Mouse (Mus musculus) embryo, embryonic 9.5 days (tissue): ENCODE measurements at regions not wholly inside any gene's neighbourhood (a gene's known extent, or its start where the extent isn't known, plus 50 kb on each side); places are given as distances from the start of the nearest gene placed in this dataset.
A peak's percentile ranks its signal among the peaks of the same experiment; 100 is the strongest.

Source experiments
- DNase-seq: peaks from one replicate; pipeline ENCODE4 v3.0.0-alpha.2; 2017; ENCODE audit errors: extremely low spot score

DNA sequence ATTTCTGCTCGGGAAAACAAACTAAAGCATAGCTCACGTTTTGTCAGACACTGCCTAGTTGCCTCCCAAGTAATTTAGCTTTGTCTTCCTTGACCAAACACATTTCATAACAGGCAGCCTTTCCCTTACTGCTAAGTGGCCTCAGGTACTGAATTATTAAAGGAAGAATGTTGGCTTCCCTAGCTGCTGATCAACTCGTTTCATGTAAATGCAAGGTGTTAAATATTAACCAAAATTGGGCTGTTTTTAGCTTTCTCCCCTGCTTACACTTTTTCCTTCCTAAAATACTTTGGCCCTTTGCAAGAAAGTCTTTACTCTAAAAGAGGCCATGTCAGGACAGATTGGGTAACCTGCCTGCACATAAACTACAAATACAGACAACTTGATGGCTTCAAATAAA is 265.4 kb downstream of the Pmp22 start:
- DNase-seq: no peak

DNA sequence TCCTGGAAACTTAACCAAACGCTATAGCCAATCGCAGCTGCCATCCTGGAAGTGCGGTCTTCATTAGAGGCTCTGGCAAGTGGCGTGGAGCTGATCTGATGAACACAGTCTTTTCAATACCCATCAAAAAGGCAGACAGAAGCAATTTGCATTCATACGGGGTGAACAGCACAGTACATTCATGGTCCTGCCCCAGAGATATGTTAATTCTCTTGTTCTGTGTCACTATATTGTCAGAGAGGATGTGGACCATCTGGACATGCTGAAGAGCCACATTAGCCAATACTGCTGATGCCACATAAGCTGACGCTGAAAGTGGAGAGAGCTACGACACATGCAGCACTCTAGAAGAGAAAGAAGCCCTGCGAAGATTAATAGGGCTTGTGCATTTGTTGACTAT is 267.6 kb downstream of the Pmp22 start:
- no peak for DNase-seq

DNA sequence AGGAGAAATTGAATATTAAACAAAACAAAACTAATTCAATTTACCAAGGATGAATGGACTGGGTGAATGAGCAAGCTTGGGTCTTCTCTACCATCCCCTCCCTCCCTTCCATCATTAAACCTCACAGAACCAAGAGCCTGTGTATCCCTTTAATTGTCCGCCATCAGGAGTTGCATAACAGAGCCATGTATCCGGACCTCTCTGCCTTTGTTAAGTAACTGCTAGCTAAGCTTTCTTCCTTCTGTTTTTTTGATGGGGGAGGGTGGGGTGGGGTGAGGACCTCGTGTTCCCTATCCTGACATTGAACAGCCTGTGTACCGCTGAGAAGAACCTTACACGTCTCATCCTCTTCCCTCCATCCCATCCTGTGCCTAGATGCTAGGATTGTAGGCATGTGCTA is 274.0 kb downstream of the Pmp22 start:
- no peak for DNase-seq

DNA sequence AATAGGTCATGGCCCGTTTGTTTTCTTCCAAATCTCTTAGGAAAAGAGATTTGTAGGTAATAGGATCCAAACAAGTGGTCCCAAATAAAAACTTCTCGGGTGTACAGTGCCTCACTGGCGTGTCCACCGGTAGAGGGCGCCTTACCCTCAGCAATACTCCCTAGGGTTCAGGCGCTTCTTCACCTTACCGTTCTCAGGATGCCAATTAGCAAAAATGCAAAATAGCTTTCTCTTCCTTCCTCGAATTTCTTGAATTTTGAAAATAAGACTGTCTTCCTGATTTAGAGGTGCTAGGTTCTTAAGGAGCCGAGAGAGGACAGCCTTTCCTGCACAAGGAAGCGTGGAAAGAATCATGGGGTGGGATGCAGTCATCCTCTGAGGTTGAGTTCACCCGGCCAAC is 275.9 kb downstream of the Pmp22 start:
- DNase-seq: peak; percentile 79

DNA sequence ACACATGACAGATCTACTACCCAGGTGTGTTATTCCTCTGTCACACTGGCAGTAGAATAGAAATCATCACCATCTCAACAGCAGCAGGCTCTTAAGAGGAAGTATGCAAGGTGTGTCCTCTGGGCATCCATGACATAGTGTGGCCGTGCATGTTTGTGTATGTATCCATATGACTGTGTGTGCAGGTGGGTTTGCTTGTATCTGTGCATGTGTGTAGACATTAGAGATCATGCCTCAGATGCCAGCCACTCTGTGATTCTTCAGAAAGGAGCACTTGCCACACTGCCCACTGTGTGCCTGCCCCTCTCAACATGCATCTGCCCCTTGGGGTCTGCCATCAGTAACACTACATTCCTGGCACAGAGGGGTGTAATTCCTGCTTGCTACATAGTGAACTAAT is 280.6 kb downstream of the Pmp22 start:
- no peak for DNase-seq

DNA sequence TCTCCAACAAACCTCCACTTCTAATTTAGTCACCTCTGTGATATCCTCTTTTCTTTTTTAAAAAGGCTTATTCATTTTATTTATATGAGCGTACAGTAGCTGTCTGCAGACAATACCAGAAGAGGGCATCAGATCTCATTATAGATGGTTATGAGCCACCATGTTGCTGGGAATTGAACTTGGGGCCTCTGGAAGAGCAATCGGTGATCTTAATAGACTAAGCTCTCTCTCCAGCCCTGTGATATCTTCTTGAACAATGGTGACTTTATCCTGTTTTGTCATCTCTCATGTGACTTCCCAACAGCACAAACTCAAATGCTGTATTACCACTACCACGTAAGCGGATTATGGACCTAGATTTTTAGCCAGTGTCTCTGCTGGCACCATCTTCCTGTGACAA is 282.1 kb downstream of the Pmp22 start:
- no peak for DNase-seq

DNA sequence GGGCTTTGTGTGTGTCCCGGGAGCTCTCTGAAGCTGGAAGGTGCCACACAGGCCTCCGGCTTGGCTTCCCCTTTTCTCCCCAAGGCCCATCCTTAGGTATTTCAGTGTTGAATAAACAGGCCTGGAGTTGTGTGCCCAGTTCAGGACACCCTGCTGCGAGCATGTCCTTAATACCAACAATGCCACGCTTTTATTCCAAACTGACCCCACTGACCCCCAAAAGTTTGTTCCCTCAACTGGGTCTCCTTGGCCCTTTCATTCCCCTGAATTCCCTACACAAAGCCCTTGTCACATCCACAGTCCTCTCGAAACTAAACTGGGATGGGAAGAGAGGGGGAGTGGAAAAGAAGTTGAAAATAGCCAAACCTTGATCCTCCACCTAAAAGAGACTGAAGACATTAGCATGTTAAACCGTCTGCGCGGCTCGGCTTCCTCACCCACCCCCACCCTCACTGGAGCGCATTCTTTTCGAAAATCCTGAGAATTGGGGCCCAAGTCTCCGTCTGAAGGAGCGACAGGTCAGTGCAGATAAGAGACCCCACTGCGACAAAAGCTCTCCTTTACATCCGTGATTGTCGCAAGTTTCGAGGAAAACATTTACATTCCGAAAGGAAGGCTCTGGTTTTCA is 283.7 kb downstream of the Pmp22 start:
- peak; percentile 85 for DNase-seq

DNA sequence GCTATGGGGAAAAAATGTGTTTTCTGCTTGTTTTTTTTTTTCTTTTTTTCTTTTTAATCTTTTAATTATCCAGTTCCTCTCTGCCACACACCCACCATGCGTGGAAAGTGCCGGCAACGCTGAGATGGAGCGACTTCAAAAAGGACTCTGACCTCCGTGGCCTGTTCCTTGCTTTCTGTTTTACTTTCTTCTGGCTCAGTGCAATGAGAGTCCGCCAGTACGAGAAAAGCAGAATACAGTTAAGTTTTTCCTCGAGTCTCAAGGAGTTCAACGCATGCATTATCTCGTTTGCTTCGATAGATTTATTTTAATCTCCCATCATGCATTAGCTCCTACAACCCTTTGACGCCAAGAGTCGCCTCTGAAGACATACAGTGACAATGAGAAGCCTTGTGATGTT is 284.3 kb downstream of the Pmp22 start:
- DNase-seq: no peak

DNA sequence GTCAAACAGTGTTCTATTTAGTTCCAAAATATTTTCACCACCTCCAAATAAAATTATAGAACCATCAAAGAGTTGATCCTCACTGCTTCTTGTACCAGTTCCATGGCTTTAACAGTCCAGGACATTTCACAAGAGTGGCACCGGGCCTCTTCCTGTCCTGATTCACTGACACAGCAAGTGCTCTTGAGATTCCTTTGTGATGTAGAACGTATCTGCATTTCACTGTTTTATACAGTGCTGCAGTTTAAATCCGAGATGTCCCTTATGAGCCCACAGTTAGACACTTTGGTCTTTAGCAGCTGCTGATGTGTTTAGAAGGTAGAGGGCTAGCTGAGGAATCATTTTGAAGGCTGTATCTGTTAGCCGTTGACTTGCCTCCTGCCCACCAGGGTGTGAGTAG is 284.8 kb downstream of the Pmp22 start:
- DNase-seq: no peak

DNA sequence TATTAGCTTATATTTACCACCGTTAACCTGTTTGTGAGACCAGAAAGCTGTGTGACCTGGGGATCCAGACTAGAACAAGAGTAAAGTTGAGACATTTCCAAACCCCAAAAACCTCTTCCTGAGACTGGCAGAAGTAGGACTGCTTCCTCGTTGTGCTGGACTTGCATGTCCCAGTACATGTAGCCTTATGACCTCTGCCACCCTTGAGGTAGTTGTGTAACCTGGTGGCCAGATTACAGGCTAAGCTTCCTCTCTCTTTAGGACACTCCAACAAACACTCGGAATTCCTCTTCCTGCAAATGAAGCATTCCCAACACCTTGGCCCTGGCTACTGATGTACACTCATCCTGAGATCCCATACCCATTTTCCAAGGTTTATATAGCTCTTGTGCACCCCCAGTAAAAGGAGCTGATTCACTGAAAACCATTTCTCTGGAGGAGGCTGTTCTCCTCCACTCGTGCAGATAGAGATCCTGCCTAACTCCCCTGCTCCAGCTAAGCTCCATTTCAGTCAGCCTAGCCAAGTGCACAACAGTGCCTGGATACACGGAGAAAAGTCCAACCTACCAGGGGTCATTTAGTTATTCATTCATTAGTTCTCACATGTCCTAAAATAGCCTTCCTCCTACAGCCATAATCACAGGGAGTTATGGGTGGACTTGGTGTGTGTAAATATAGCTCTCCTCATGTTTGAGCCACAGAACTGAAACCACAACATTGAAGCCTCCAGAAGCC is 289.4 kb downstream of the Pmp22 start:
- no peak for DNase-seq

DNA sequence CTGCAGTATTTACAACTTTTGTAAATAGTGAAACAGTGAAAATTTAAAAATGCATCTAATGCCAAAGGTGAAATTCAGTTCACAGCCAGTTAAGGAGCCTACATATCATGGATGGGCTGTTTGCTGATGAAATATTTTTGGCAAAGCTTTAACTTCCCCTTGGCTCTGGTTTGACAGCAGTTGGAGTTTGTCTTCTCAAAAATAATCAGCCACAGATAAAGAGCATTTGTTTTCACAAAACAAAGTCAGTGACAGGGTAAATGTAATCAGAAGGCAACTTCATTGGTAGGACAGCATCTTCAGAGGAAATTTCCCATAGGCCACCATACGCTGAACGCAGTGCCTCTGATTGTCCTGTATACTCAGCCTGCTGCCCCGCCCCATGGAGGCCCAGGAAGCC is 291.6 kb downstream of the Pmp22 start:
- DNase-seq: no peak

DNA sequence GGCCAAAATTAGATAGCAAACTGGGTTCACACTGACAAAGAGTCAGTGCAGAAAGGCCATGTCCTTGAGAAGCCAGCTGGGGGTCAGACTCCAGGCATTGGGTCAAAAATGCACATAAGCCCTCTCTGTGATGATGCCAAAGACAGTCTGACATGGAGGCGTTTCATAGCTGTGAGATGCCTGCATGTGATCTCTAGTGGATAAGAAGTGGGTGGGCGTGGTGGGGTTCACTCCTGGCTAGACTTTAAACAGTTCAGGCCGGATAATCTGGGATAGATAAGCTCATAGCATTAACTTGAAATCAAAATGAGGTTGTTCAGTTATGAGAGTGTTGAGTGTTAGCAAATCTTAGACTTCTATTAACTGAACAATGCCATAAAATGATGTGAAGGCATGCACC is 293.3 kb downstream of the Pmp22 start:
- no peak for DNase-seq

DNA sequence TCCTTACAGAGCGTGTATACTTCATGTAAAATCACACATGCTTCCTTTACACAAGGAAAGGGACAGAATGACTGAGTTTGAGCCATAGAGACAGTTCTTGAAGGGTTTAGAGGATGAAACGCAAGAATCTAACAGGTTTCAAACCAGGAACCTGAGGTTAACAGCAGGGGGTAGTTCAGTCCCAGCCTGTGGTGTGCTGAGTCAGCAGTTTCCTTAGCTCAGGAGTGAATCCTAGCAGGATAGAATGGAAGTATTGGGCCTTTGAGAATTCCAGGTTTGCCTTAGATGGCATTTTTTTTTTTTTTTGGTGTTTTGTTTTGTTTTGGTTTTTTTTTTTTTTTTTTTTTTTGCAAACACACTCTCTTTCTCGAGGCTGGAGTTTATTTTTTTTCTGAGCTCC is 295.5 kb downstream of the Pmp22 start:
- no peak for DNase-seq

DNA sequence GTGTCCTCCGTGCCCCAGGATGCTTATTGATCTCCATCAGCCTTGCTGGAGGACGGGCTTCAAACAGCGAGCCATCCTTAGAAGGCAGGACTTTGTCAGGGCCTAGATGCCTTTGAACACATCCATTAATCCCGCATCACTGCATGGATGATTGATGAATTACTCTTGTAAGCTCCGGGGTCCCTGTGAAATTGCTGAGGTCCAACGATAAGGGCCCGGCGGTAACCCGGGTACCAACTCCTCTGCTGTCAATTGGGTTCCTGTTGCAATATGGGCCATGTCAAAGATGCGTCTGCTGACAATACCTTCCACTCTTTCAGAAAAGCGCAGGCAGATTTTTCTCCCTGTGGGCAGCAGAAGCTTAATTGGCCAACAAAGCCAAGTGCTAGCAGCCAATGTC is 297.0 kb downstream of the Pmp22 start:
- DNase-seq: no peak

DNA sequence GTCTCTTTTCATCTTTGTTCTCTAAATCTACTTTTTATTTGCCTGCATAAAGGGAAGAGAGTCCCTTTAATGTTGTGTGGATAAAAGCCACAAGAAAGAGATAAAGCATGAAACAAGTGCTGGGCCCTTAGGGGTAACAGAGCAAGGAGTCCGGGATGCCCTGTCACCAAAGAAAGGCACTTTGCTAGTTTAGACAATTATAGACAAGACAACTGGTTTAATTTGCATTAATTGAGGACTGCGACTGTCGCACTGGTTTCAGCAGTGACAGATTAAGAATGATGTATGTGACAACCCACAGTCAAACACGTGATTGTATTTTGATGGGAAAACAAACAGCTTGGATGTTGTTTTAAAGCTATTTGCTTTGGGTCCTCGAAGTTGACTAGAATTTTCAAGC is 325.0 kb downstream of the Pmp22 start:
- DNase-seq: no peak

DNA sequence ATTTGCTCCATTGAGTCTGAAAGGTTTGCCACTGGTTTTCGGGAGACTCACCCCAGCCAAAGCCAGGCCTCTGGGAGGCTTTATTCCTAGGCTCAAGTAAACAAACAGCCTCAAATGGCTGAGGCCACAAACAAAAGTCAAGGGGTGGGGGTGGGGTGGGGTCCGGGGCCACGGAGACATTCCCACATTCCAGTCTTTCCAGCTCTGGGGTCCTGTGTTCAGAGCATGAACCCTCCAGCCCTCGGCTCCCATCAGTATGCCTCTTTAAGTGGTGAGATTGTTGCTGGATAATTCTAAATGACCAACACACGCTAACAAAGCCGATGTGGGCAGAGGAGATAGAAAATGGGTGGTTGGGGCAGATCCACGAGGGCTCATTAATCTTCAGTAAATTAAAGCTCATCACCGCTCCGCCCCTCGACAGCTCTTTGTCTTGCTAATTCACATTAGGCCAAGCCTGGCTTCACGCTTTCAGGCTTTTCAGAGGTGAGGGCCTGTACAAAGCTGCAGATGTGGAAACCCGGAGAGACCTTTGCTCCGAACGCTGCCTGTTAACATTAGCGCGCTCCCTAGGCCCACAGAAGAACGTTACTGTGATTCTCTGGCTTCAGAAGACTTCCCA is 326.2 kb downstream of the Pmp22 start:
- peak; percentile 75 for DNase-seq

DNA sequence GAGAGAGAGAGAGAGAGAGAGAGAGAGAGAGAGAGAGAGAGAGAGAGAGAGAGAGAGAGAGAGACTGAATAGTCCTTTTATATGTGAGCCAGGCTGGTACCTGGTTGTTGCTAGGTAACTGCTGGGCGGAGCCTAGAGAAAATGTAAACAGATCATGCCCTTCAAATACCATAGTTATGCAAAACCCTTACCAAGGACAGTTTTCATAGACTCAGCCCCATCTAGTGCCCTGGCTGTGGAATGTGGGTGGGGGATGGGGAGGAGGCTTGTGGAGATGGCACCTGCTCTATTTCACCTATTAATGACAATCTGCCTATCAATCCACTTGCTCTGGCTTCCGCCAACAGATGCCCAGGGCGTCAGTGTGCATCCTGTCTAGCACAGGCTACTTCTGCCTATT is 327.6 kb downstream of the Pmp22 start:
- DNase-seq: no peak

DNA sequence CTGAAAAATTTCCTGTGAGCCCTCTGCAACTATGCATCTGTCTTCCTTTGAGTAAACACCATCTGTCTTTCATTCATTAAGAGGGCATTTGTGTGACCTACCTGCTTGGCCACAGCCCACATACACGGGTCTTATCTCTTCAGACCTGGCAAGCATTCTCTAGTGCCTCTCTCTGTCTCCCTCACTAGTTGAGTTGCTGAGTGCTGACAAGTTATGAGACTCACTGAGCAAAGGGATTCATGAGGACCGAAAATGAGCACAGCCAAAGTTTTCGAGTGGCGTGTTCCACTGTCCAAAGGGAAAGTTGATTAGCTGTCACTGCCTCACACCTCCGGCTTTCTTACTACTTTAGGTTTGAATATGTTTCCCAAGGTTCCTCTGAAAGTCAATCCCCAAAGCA is 328.5 kb downstream of the Pmp22 start:
- no peak for DNase-seq

DNA sequence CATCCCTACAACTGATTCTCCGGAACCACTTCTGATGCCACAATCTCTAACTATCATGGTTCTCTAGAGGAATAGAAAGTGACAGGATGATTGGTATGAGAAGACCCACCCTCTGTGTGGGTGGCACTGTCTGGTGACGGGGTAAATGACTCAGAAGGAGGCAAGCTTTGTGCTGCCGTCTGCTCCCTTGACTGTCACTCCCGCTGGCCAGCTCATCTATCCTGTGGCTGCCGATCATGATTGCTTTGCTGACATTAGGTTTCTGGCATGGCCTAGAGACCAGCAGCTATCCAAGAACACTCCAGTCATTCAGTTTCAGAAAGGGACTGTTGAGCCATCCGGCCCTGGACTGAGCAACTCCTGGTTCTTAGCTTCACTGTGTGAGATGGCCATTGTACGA is 331.4 kb downstream of the Pmp22 start:
- DNase-seq: no peak

DNA sequence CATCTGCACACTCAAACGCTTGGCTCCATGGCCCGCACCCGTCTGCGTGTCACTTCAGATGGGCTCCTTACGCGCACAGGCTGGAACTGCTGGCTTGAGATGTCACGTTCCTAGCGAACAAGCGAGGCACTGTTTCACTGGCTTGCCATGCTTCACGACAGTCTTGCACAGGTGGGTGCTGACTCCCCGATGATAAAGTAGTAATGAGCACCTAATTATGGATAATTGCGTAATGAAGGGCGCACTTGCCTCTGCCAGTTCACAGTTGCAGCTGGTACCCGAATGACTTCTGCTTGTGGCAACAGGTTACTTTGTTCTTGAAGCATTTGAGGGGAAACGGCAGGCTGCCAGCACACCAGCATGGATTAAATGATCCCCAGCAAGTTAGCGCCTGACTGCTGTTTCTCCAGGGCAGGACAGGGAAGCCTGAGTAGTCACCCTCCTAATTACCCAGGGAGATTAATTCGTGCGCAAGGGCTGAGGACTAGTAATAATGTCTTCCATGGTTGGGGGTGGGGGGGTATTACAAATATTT is 335.1 kb downstream of the Pmp22 start:
- no peak for DNase-seq

DNA sequence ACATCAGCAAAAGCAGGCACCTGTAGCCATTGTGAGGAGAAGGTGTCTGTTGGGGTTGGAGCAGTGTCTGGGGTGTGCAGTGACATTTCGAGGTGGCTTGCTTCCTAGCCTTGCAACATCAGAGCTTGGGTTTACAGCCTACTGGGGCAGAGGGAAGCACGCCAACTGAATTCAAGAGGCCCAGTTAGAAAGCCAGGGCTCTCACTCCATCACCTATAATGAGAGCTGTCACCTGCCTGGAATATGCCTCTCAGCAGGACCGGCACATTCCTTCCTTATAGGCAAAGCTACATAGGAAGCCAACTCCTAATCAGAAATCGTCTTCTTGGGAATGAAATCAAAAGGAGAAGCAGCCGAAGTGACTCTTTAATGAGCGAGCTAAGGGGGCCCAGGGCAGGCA is 337.2 kb downstream of the Pmp22 start:
- no peak for DNase-seq

DNA sequence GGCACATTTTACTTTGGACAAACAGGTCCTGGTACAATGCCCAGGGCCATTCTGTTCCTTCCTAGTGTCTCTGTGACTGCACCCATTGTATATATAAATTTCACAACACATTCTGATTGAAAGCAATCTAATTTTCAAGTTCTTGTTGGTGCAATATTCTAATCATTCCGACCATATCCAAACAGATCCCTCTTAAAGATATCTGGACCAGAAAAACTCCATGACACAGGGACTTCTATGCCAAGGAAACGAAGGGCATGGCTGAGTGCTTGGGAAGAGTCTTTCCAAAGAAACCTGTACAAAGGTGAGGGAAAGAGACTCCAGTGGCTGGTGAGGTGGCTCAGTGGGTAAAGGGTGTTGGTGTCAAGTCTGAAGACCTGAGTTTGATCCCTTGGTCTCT is 337.8 kb downstream of the Pmp22 start:
- DNase-seq: no peak

DNA sequence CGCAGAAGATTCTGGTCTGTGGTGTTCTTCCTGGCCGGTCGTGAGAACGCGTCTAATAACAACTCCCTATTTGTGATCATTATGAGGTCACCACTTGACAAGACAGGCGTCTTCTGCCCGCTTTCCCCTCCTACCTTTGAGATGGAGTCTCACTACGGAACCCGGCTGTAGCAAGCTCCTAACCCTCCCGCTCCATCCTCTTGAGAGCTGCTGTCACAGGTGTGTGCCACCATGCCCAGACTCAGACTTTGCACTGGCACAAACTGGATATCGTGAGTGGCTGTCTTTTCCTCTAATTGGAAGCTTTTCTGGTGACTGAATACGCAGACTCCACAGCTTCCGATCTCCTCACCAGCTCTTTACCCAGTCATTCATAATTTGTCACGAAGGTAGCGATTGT is 346.0 kb downstream of the Pmp22 start:
- no peak for DNase-seq
